Mouse (Mus musculus) yolk sac, embryonic 10.5 days (tissue): ENCODE results near the gene Vmn1r82.

ENCODE experiments used
- DNase-seq: peaks from one replicate; pipeline ENCODE4 v3.0.0-alpha.2; 2017; ENCODE audit warnings: low spot score

The Vmn1r82 gene

GRCm38 (mm10) chr7:12300130-12300529 lies at the start of gene Vmn1r82:
Gene Vmn1r82, plus strand, starts transcription at chr7:12300430.
- DNase-seq: no peak

GRCm38 (mm10) chr7:12268169-12268568 lies 32.1 kb upstream of the Vmn1r82 start, which contains the start of gene Vmn1r81:
Gene Vmn1r81, minus strand, starts transcription at chr7:12268269.
- DNase-seq: no peak

- no peak for DNase-seq
Measured at GRCm38 (mm10) chr7:12329381-12329780, 29.2 kb downstream of the Vmn1r82 start, which contains the start of gene Vmn1r83. Gene Vmn1r83, minus strand, starts transcription at chr7:12329481.
